Mouse (Mus musculus) embryonic facial prominence, embryonic 15.5 days (tissue): ENCODE data around the gene Kdm5b. TPM values are rescaled to one million over a fixed set of nuclear protein-coding genes. Genes with fewer than 3 reads are reported as not detected.
A peak's percentile ranks its signal among the peaks of the same experiment; 100 is the strongest.

ENCODE experiments used
- ATAC-seq: fragments of 200-750 bp; cut with Nextera tagmentation; 2 replicates; pipeline ENCODE4 v1.8.0; 2017; ENCODE audit warnings: low read depth, moderate TSS enrichment; ENCODE audit not compliant: insufficient number of reproducible peaks, low FRiP score, low TSS enrichment
- H3K27ac ChIP-seq: fragments of 300-500 bp; sonication (generic); replicated peaks from 2 replicates; pipeline ENCODE4 v1.5.1; 2015; ENCODE audit warnings: mild to moderate bottlenecking, inconsistent platforms
- H3K27me3 ChIP-seq: fragments of 300-500 bp; sonication (generic); 2 replicates; pipeline ENCODE4 v1.6.1; 2015; ENCODE audit warnings: inconsistent platforms
- H3K36me3 ChIP-seq: fragments of 300-500 bp; sonication (generic); 2 replicates; pipeline ENCODE4 v1.6.1; 2015; ENCODE audit warnings: mild to moderate bottlenecking, inconsistent platforms
- H3K4me1 ChIP-seq: fragments of 300-500 bp; sonication (generic); 2 replicates; pipeline ENCODE4 v1.6.1; 2015; ENCODE audit warnings: inconsistent platforms
- H3K4me2 ChIP-seq: fragments of 300-500 bp; sonication (generic); replicated peaks from 2 replicates; pipeline ENCODE4 v1.6.1; 2015; ENCODE audit warnings: mild to moderate bottlenecking, inconsistent platforms
- H3K4me3 ChIP-seq: fragments of 300-500 bp; sonication (generic); replicated peaks from 2 replicates; pipeline ENCODE4 v1.5.1; 2015; ENCODE audit warnings: mild to moderate bottlenecking, inconsistent platforms
- H3K9ac ChIP-seq: fragments of 300-500 bp; sonication (generic); 2 replicates; pipeline ENCODE4 v1.6.1; 2015; ENCODE audit warnings: inconsistent platforms
- H3K9me3 ChIP-seq: fragments of 300-500 bp; sonication (generic); replicated peaks from 2 replicates; pipeline ENCODE4 v1.6.1; 2016; ENCODE audit warnings: inconsistent platforms
- WGBS: fragments of 180-500 bp; shearing (Covaris S2); methylation state at CpG from one replicate; pipeline ENCODE4 v1.1.7; 2015; 5-methylcytosine and 5-hydroxymethylcytosine counted together
- polyA plus RNA-seq: library from polyadenylated mRNA; unstranded; fragments of >200 nt; fragmentation: Nextera tagmentation; extraction: Ambion mirVana; gene quantifications from 2 replicates; pipeline ENCODE4 v1.2.1, GENCODE M21; 2015

Gene Kdm5b
- polyA plus RNA-seq, 1 experiment from 2014 or later = 76.0 TPM

DNA sequence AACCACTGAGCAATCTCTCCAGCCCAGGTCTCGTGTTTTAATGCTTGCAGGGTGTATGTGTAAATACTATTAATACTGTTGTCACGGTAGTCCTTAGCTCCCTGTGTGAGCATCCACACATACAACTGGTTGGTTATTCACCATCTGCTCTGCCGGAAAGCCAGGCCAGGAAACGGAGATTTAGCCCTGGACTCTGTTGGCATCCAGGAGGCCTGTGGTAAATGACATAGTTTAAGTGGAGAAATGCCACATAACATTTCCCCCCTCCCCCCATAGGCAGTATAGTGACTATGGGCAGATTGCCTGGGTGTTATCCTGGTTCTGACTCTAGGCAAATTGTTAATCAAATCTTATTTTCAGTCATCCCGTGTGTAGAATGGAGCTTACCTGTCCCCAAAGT lies 90.8 kb downstream of the Kdm5b start:
- H3K9me3 ChIP-seq = no peaks in the 10 kb centered on the region
- no peaks in the 10 kb centered on the region for H3K36me3 ChIP-seq
- H3K4me2 ChIP-seq = no peak overlapping the region
- peaks cover 31% of the 10 kb centered on the region for H3K4me1 ChIP-seq
- H3K4me3 ChIP-seq = no peak overlapping the region
- no peak overlapping the region for H3K27ac ChIP-seq
- WGBS = 68% methylated on average over 5 of the region's 5 CpGs
- ATAC-seq = no peak
- peaks cover 43% of the 10 kb centered on the region for H3K27me3 ChIP-seq
- H3K9ac ChIP-seq = no peak overlapping the region

GRCm38 (mm10) chr1:134651268-134651850 lies 91.4 kb downstream of the Kdm5b start:
- H3K4me2 ChIP-seq = peak overlapping the region; percentile 12; the same call in 1 of the 2 replicates
- H3K27me3 ChIP-seq = peaks cover 37% of the 10 kb centered on the region
- no peak overlapping the region for H3K9ac ChIP-seq
- 42% methylated on average over 13 of the region's 13 CpGs for WGBS
- H3K9me3 ChIP-seq = no peaks in the 10 kb centered on the region
- no peaks in the 10 kb centered on the region for H3K36me3 ChIP-seq
- no peak overlapping the region for H3K4me3 ChIP-seq
- H3K27ac ChIP-seq = peak overlapping the region; percentile 63; the same call in 1 of the 2 replicates
- H3K4me1 ChIP-seq = peaks cover 26% of the 10 kb centered on the region
- ATAC-seq = peak; percentile 77; the same call in 1 of the 2 replicates

DNA sequence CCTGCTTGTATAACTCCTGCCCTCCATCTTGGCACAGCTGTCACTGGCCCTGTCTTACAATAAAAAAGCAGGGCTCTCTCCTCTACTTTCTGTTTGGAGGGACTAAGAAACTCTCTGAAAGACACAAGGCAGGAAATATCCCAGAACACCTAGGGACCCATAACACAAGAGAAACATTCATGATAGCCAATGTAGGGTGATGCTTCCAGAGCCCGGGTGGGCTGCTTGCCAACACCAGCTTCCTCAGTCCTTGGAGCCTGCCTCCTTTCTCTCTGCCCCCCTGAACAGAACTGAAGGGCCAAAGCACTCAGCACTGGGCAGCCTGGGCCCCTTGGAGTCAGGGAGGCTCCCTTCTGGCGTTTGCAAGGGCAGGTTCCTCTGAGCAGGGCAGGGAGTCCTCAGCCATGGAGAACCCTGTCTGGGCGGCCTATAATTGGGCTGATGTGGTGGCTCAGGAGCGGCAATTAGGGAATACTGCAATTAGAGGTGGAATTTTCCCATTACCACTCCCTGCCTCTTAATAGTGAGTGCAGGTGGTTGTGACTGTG lies 92.0 kb downstream of the Kdm5b start:
- Histone ChIP-seq H3K27ac (0 out of 2 replicates have a peak overlapping the region, but pooled peaks have one; percentile 63), H3K27me3 (peaks cover 32% of the 10 kb centered on the region), H3K4me2 (peak overlapping the region; percentile 12; the same call in 1 of the 2 replicates), H3K36me3 (no peaks in the 10 kb centered on the region), H3K4me3 (no peak overlapping the region), H3K9ac (no peak overlapping the region), H3K9me3 (no peaks in the 10 kb centered on the region), H3K4me1 (peaks cover 20% of the 10 kb centered on the region)
- ATAC-seq = peak; percentile 55; the same call in 1 of the 2 replicates
- WGBS = 24% methylated on average over 4 of the region's 4 CpGs

DNA sequence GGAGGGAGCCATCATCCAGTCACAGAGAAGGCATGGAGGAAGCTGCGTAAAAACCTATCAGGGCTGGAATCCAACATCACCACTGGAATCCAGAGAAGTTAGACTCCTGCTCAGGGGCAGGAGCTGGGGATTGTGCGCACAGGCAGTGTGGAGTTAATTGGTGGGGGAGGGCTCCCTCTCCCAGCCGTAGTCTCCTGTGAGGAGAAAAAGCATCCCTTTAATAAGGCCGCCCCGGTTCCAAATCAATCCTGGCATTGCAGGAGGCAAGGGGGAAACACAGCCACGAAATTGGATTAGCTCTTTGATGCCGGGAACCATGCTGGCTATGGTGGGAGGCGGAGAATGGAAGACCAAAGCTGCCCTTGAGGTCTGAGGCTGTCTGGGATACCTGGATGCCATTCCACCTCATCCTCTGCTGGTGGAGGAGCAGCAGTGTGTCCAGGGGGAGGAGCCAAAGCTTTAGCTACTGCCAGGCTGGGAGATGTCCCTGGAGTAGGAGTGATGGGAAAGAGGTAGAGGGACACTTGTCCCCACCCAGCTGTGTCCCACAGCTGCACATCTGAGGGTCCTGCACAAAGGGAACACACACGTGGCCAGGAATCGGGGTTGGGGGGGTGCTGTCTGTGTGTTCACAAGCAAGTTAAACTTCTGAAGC lies 93.8 kb downstream of the Kdm5b start:
- WGBS = 20% methylated on average over 10 of the region's 10 CpGs
- no peak overlapping the region for H3K4me2 ChIP-seq
- H3K9ac ChIP-seq = no peak overlapping the region
- H3K36me3 ChIP-seq = no peaks in the 10 kb centered on the region
- H3K27ac ChIP-seq = no peak overlapping the region
- H3K4me3 ChIP-seq = no peak overlapping the region
- peaks cover 14% of the 10 kb centered on the region for H3K27me3 ChIP-seq
- ATAC-seq = no peak
- peaks cover 16% of the 10 kb centered on the region for H3K4me1 ChIP-seq
- H3K9me3 ChIP-seq = no peaks in the 10 kb centered on the region

GRCm38 (mm10) chr1:134658841-134659240 lies 98.9 kb downstream of the Kdm5b start:
- Histone ChIP-seq H3K4me2 (no peak overlapping the region), H3K27ac (no peak overlapping the region), H3K9me3 (no peaks in the 10 kb centered on the region), H3K27me3 (no peaks in the 10 kb centered on the region), H3K9ac (no peak overlapping the region), H3K4me3 (no peak overlapping the region), H3K36me3 (no peaks in the 10 kb centered on the region), H3K4me1 (no peaks in the 10 kb centered on the region)
- ATAC-seq = no peak
- WGBS = 56% methylated on average over 7 of the region's 7 CpGs

DNA sequence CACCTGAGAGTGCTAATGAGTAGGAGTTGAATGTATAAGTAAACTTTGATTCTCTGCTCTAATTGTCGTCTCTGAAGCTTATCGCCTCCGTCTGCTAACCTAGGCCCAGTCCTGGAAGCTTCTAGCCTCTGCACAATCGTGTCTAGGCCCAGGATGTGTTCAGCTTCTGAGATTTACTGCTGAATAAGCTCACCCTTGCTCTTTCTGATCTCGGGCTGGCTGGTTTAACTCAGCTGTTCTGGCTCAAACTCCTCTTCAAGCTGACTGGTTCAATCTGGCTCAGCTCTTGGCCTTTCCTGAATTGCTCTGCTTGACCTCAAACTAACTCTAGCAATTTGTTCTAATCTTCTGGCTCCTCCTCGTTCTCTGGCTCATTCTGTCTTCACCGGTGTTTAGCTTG lies 100.2 kb downstream of the Kdm5b start:
- Histone ChIP-seq H3K4me1 (no peaks in the 10 kb centered on the region), H3K27me3 (no peaks in the 10 kb centered on the region), H3K9me3 (no peaks in the 10 kb centered on the region), H3K4me3 (no peak overlapping the region), H3K27ac (no peak overlapping the region), H3K36me3 (no peaks in the 10 kb centered on the region), H3K9ac (no peak overlapping the region), H3K4me2 (no peak overlapping the region)
- WGBS = 58% methylated on average over 7 of the region's 7 CpGs
- ATAC-seq = no peak

GRCm38 (mm10) chr1:134671234-134672070 lies 111.5 kb downstream of the Kdm5b start:
- WGBS = 63% methylated on average over 10 of the region's 10 CpGs
- no peaks in the 10 kb centered on the region for H3K4me1 ChIP-seq
- H3K4me3 ChIP-seq = no peak overlapping the region
- H3K4me2 ChIP-seq = no peak overlapping the region
- no peaks in the 10 kb centered on the region for H3K9me3 ChIP-seq
- no peak for ATAC-seq
- H3K27me3 ChIP-seq = no peaks in the 10 kb centered on the region
- no peak overlapping the region for H3K9ac ChIP-seq
- no peaks in the 10 kb centered on the region for H3K36me3 ChIP-seq
- no peak overlapping the region for H3K27ac ChIP-seq

- H3K27ac ChIP-seq = no peak overlapping the region
- WGBS = 10% methylated on average over 1 of the region's 1 CpGs
- no peaks in the 10 kb centered on the region for H3K27me3 ChIP-seq
- no peak for ATAC-seq
- H3K9ac ChIP-seq = no peak overlapping the region
- H3K4me1 ChIP-seq = no peaks in the 10 kb centered on the region
- no peak overlapping the region for H3K4me2 ChIP-seq
- no peaks in the 10 kb centered on the region for H3K36me3 ChIP-seq
- H3K4me3 ChIP-seq = no peak overlapping the region
- no peaks in the 10 kb centered on the region for H3K9me3 ChIP-seq
Observed at GRCm38 (mm10) chr1:134674312-134674711, 114.3 kb downstream of the Kdm5b start.

- no peak overlapping the region for H3K9ac ChIP-seq
- WGBS = 75% methylated on average over 4 of the region's 4 CpGs
- no peaks in the 10 kb centered on the region for H3K36me3 ChIP-seq
- H3K4me1 ChIP-seq = peaks cover 9% of the 10 kb centered on the region; the same call in 1 of the 2 replicates
- no peak for ATAC-seq
- H3K9me3 ChIP-seq = no peaks in the 10 kb centered on the region
- H3K4me3 ChIP-seq = no peak overlapping the region
- H3K27ac ChIP-seq = no peak overlapping the region
- H3K4me2 ChIP-seq = no peak overlapping the region
- H3K27me3 ChIP-seq = peaks cover 3% of the 10 kb centered on the region; the same call in 1 of the 2 replicates
Observed at GRCm38 (mm10) chr1:134679445-134679844, 119.5 kb downstream of the Kdm5b start.

DNA sequence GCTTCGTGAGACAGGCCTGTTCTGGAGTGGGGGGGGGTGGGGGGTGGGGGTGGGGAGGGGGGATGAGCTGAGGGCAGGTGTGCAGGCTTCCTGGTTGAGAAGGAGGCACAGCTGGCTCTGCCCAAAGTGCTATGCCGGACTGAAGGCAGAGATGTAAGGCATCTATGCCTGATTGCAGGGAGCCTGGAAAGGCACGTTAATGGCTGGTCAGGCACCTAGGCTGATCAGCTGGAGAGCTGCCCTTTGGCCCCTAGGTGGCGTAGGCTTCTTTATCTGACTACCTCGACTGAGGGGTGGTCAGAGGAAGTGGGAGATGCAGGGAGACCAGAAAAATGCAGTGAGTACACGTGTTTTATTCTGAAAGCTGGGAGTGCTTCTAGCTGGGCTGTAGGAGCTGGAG lies 120.6 kb downstream of the Kdm5b start:
- Histone ChIP-seq H3K4me2 (no peak overlapping the region), H3K9ac (no peak overlapping the region), H3K9me3 (no peaks in the 10 kb centered on the region), H3K4me3 (no peak overlapping the region), H3K4me1 (peaks cover 9% of the 10 kb centered on the region; the same call in 1 of the 2 replicates), H3K27ac (no peak overlapping the region), H3K36me3 (no peaks in the 10 kb centered on the region), H3K27me3 (peaks cover 3% of the 10 kb centered on the region; the same call in 1 of the 2 replicates)
- no peak for ATAC-seq
- WGBS = 22% methylated on average over 6 of the region's 6 CpGs

DNA sequence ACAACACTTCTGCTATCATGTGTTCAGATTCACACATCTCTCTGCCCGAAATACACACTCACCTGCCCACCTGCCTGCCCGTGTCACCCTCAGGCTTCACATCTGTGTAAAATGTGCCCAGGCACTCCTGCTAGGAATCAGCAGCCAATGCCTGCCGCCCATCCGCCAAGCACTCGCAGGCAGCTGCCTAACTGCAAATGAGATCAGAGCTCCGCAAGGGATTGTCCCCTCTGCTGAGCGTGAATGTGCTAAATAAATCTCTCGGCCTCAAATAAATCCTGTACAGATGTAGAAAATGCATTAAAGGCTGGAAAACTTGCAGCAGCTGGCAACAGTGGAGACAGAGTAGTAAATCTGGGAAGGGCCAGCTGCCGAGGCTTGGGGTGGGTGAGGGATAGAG lies 122.5 kb downstream of the Kdm5b start:
- Histone ChIP-seq H3K27me3 (peaks cover 4% of the 10 kb centered on the region; the same call in 1 of the 2 replicates), H3K27ac (no peak overlapping the region), H3K36me3 (no peaks in the 10 kb centered on the region), H3K4me1 (peaks cover 9% of the 10 kb centered on the region; the same call in 1 of the 2 replicates), H3K9ac (no peak overlapping the region), H3K9me3 (no peaks in the 10 kb centered on the region), H3K4me2 (no peak overlapping the region), H3K4me3 (no peak overlapping the region)
- 0 out of 2 replicates have a peak, but pooled peaks have one; percentile 29 for ATAC-seq
- 35% methylated on average over 9 of the region's 9 CpGs for WGBS
